Mouse (Mus musculus): Measurements from ENCODE around the gene Fam69a. TPM values are rescaled to one million over a fixed set of nuclear protein-coding genes. Genes with fewer than 3 reads are reported as not detected.

Gene Fam69a
- polyA plus RNA-seq, 1 experiment = 7.0 TPM

GRCm38 (mm10) chr5:107921400-107922252, 65.3 kb downstream of the Fam69a start:
- peak; percentile 85 for DNase-seq
- TF ChIP-seq CTCF (conservative IDR thresholded peaks at IDR 0.05; ENCODE audit: insufficient read depth, insufficient read length, low read depth, low read length) (peak; percentile 51), POLR2A (IDR thresholded peaks at IDR 0.05; ENCODE audit: low read depth, low read length) (no peak)
- Histone ChIP-seq H3K27ac (ENCODE audit: insufficient read depth, low read depth, low read length) (no peak overlapping the region), H3K4me3 (ENCODE audit: insufficient read depth, low read depth, low read length) (no peak overlapping the region), H3K36me3 (ENCODE audit: control insufficient read depth, insufficient read depth, low read length) (no peaks in the 10 kb centered on the region), H3K27me3 (replicated peaks; ENCODE audit: control insufficient read depth, insufficient read depth, low read length) (no peaks in the 10 kb centered on the region), H3K4me1 (ENCODE audit: control insufficient read depth, insufficient read depth, low read length) (peaks cover 3% of the 10 kb centered on the region; the same call in 1 of the 2 replicates)
- WGBS = 81% methylated on average over 2 of the region's 2 CpGs

- TF ChIP-seq POLR2A (IDR thresholded peaks at IDR 0.05; ENCODE audit: low read depth, low read length) = no peak
- no peak for TF ChIP-seq CTCF (conservative IDR thresholded peaks at IDR 0.05; ENCODE audit: insufficient read depth, insufficient read length, low read depth, low read length)
- 77% methylated on average over 4 of the region's 4 CpGs for WGBS
- H3K4me3 ChIP-seq (ENCODE audit: insufficient read depth, low read depth, low read length) = no peak overlapping the region
These were observed 71.6 kb downstream of the Fam69a start for GRCm38 (mm10) chr5:107915280-107915679.

GRCm38 (mm10) chr5:107911012-107911411, 75.9 kb downstream of the Fam69a start:
- peaks cover 10% of the 10 kb centered on the region for H3K36me3 ChIP-seq (ENCODE audit: control insufficient read depth, insufficient read depth, low read length)
- no peak for TF ChIP-seq CTCF (conservative IDR thresholded peaks at IDR 0.05; ENCODE audit: insufficient read depth, insufficient read length, low read depth, low read length)
- DNase-seq = no peak
- H3K27me3 ChIP-seq (replicated peaks; ENCODE audit: control insufficient read depth, insufficient read depth, low read length) = no peaks in the 10 kb centered on the region
- no peaks in the 10 kb centered on the region for H3K4me1 ChIP-seq (ENCODE audit: control insufficient read depth, insufficient read depth, low read length)
- no peak overlapping the region for H3K27ac ChIP-seq (ENCODE audit: insufficient read depth, low read depth, low read length)
- no peak overlapping the region for H3K4me3 ChIP-seq (ENCODE audit: insufficient read depth, low read depth, low read length)
- 91% methylated on average over 5 of the region's 5 CpGs for WGBS

More at GRCm38 (mm10) chr5:107915280-107915679, 71.6 kb downstream of the Fam69a start:
- no peak for DNase-seq
- Histone ChIP-seq H3K27ac (ENCODE audit: insufficient read depth, low read depth, low read length) (no peak overlapping the region), H3K36me3 (ENCODE audit: control insufficient read depth, insufficient read depth, low read length) (no peaks in the 10 kb centered on the region), H3K4me1 (ENCODE audit: control insufficient read depth, insufficient read depth, low read length) (no peaks in the 10 kb centered on the region), H3K27me3 (replicated peaks; ENCODE audit: control insufficient read depth, insufficient read depth, low read length) (no peaks in the 10 kb centered on the region)

GRCm38 (mm10) chr5:107910084-107910616, 76.7 kb downstream of the Fam69a start:
- H3K4me3 ChIP-seq (ENCODE audit: insufficient read depth, low read depth, low read length) = no peak overlapping the region
- H3K27me3 ChIP-seq (replicated peaks; ENCODE audit: control insufficient read depth, insufficient read depth, low read length) = no peaks in the 10 kb centered on the region
- H3K4me1 ChIP-seq (ENCODE audit: control insufficient read depth, insufficient read depth, low read length) = no peaks in the 10 kb centered on the region
- no peak for DNase-seq
- TF ChIP-seq POLR2A (IDR thresholded peaks at IDR 0.05; ENCODE audit: low read depth, low read length) (no peak), CTCF (conservative IDR thresholded peaks at IDR 0.05; ENCODE audit: insufficient read depth, insufficient read length, low read depth, low read length) (no peak)
- no peak overlapping the region for H3K27ac ChIP-seq (ENCODE audit: insufficient read depth, low read depth, low read length)
- H3K36me3 ChIP-seq (ENCODE audit: control insufficient read depth, insufficient read depth, low read length) = peaks cover 14% of the 10 kb centered on the region
- 65% methylated on average over 5 of the region's 5 CpGs for WGBS

- Histone ChIP-seq H3K4me3 (ENCODE audit: insufficient read depth, low read depth, low read length) (no peak overlapping the region), H3K4me1 (ENCODE audit: control insufficient read depth, insufficient read depth, low read length) (no peaks in the 10 kb centered on the region), H3K27ac (ENCODE audit: insufficient read depth, low read depth, low read length) (no peak overlapping the region), H3K27me3 (replicated peaks; ENCODE audit: control insufficient read depth, insufficient read depth, low read length) (no peaks in the 10 kb centered on the region), H3K36me3 (ENCODE audit: control insufficient read depth, insufficient read depth, low read length) (peaks cover 18% of the 10 kb centered on the region)
- no peak for TF ChIP-seq CTCF (conservative IDR thresholded peaks at IDR 0.05; ENCODE audit: insufficient read depth, insufficient read length, low read depth, low read length)
- DNase-seq = no peak
- WGBS = 90% methylated on average over 3 of the region's 3 CpGs
These were observed 77.2 kb downstream of the Fam69a start for GRCm38 (mm10) chr5:107909668-107910067.

- no peak for TF ChIP-seq CTCF (conservative IDR thresholded peaks at IDR 0.05; ENCODE audit: insufficient read depth, insufficient read length, low read depth, low read length)
- no peak for TF ChIP-seq POLR2A (IDR thresholded peaks at IDR 0.05; ENCODE audit: low read depth, low read length)
- no peaks in the 10 kb centered on the region for H3K4me1 ChIP-seq (ENCODE audit: control insufficient read depth, insufficient read depth, low read length)
- peaks cover 22% of the 10 kb centered on the region for H3K36me3 ChIP-seq (ENCODE audit: control insufficient read depth, insufficient read depth, low read length)
- no peak overlapping the region for H3K27ac ChIP-seq (ENCODE audit: insufficient read depth, low read depth, low read length)
- no peak for DNase-seq
- H3K4me3 ChIP-seq (ENCODE audit: insufficient read depth, low read depth, low read length) = no peak overlapping the region
- WGBS = 88% methylated on average over 2 of the region's 2 CpGs
- H3K27me3 ChIP-seq (replicated peaks; ENCODE audit: control insufficient read depth, insufficient read depth, low read length) = no peaks in the 10 kb centered on the region
These were observed 78.3 kb downstream of the Fam69a start for GRCm38 (mm10) chr5:107908514-107909110.

GRCm38 (mm10) chr5:107904325-107904724, 82.6 kb downstream of the Fam69a start:
- peaks cover 3% of the 10 kb centered on the region; the same call in 1 of the 2 replicates for H3K4me1 ChIP-seq (ENCODE audit: control insufficient read depth, insufficient read depth, low read length)
- no peak overlapping the region for H3K27ac ChIP-seq (ENCODE audit: insufficient read depth, low read depth, low read length)
- TF ChIP-seq CTCF (conservative IDR thresholded peaks at IDR 0.05; ENCODE audit: insufficient read depth, insufficient read length, low read depth, low read length) (no peak), POLR2A (IDR thresholded peaks at IDR 0.05; ENCODE audit: low read depth, low read length) (no peak)
- 59% methylated on average over 3 of the region's 3 CpGs for WGBS
- no peak overlapping the region for H3K4me3 ChIP-seq (ENCODE audit: insufficient read depth, low read depth, low read length)
- no peaks in the 10 kb centered on the region for H3K27me3 ChIP-seq (replicated peaks; ENCODE audit: control insufficient read depth, insufficient read depth, low read length)
- peaks cover 23% of the 10 kb centered on the region for H3K36me3 ChIP-seq (ENCODE audit: control insufficient read depth, insufficient read depth, low read length)
- DNase-seq = no peak

Measured in kidney, adult 2 months (tissue).